Mouse (Mus musculus) thymus, adult 2 months (tissue): ENCODE data around the gene Homer3. TPM values are rescaled to one million over a fixed set of nuclear protein-coding genes. Genes with fewer than 3 reads are reported as not detected.

Experiments
- DNase-seq: peaks from one replicate; pipeline ENCODE4 v3.0.0; 2021
- H3K27ac ChIP-seq: fragments of 200-500 bp; 2 replicates; pipeline ENCODE4 v1.5.1; 2012; ENCODE audit warnings: low read length, control low read depth; ENCODE audit not compliant: control insufficient read depth, insufficient read depth
- H3K27me3 ChIP-seq: fragments of 200-500 bp; 2 replicates; pipeline ENCODE4 v1.6.1; 2012; ENCODE audit warnings: mild to moderate bottlenecking, low read length, moderate library complexity, mixed read lengths; ENCODE audit not compliant: control insufficient read depth, insufficient read depth
- H3K36me3 ChIP-seq: fragments of 200-500 bp; 2 replicates; pipeline ENCODE4 v1.6.1; 2012; ENCODE audit warnings: mild to moderate bottlenecking, low read length, moderate library complexity; ENCODE audit not compliant: control insufficient read depth, insufficient read depth
- H3K4me1 ChIP-seq: fragments of 200-500 bp; replicated peaks from 2 replicates; pipeline ENCODE4 v1.6.1; 2012; ENCODE audit warnings: low read length; ENCODE audit not compliant: control insufficient read depth, insufficient read depth
- H3K4me3 ChIP-seq: fragments of 200-500 bp; 2 replicates; pipeline ENCODE4 v1.5.1; 2012; ENCODE audit warnings: mild to moderate bottlenecking, low read length, control low read depth, moderate library complexity; ENCODE audit not compliant: control insufficient read depth, insufficient read depth
- CTCF ChIP-seq: fragments of 200-500 bp; IDR thresholded peaks from 2 replicates; pipeline ENCODE4 v1.5.1; 2012; ENCODE audit warnings: mild to moderate bottlenecking, control low read depth, low read length, moderate library complexity, borderline replicate concordance; ENCODE audit not compliant: control insufficient read depth, poor library complexity, insufficient read depth; ENCODE audit errors: extremely low read depth
- POLR2A ChIP-seq: fragments of 200-500 bp; IDR thresholded peaks from 2 replicates; pipeline ENCODE4 v1.6.1; 2012; ENCODE audit warnings: mild to moderate bottlenecking, low read length, control low read depth, moderate library complexity; ENCODE audit not compliant: control insufficient read depth, poor library complexity, insufficient read depth; ENCODE audit errors: extremely low read depth
- WGBS: fragments of 180-500 bp; shearing (Covaris S2); methylation state at CpG from one replicate; pipeline ENCODE4 v1.1.7; 2018; 5-methylcytosine and 5-hydroxymethylcytosine counted together
- polyA plus RNA-seq: library from polyadenylated mRNA; depleted of rRNA; stranded (reverse); fragments of >200 nt; gene quantifications from 2 replicates; pipeline ENCODE4 v1.2.3, GENCODE M21; 2012

The Homer3 gene
- polyA plus RNA-seq, 1 experiment, result 60.6 TPM

- Histone ChIP-seq H3K27ac (no peak overlapping the region), H3K36me3 (peaks cover 58% of the 10 kb centered on the region), H3K27me3 (no peaks in the 10 kb centered on the region), H3K4me3 (no peak overlapping the region), H3K4me1 (0 out of 2 replicates have a peak, but pooled peaks cover 2% of the 10 kb centered on the region)
- 95% methylated on average over 6 of the region's 6 CpGs for WGBS
- TF ChIP-seq CTCF, result no peak
- no peak for TF ChIP-seq POLR2A
- DNase-seq, result no peak
These were observed 36.0 kb upstream of the Homer3 start for GRCm38 (mm10) chr8:70246622-70247021.

GRCm38 (mm10) chr8:70247841-70248240 is 34.8 kb upstream of the Homer3 start:
- DNase-seq, result no peak
- WGBS, result 100% methylated on average over 3 of the region's 3 CpGs
- Histone ChIP-seq H3K27ac (no peak overlapping the region), H3K4me3 (no peak overlapping the region), H3K27me3 (no peaks in the 10 kb centered on the region), H3K4me1 (0 out of 2 replicates have a peak, but pooled peaks cover 2% of the 10 kb centered on the region), H3K36me3 (peaks cover 63% of the 10 kb centered on the region)
- TF ChIP-seq POLR2A, result no peak

- DNase-seq, result no peak
- WGBS, result 86% methylated on average over 1 of the region's 1 CpGs
- H3K27me3 ChIP-seq, result no peaks in the 10 kb centered on the region
- TF ChIP-seq POLR2A (no peak), CTCF (no peak)
- H3K4me3 ChIP-seq, result no peak overlapping the region
- H3K4me1 ChIP-seq, result no peaks in the 10 kb centered on the region
- no peak overlapping the region for H3K27ac ChIP-seq
- H3K36me3 ChIP-seq, result peaks cover 69% of the 10 kb centered on the region
These were observed 28.0 kb upstream of the Homer3 start for GRCm38 (mm10) chr8:70254628-70255027.

- WGBS, result 51% methylated on average over 3 of the region's 3 CpGs
- TF ChIP-seq POLR2A (no peak), CTCF (no peak)
- no peak overlapping the region for H3K27ac ChIP-seq
- H3K36me3 ChIP-seq, result peaks cover 55% of the 10 kb centered on the region
- H3K4me1 ChIP-seq, result no peaks in the 10 kb centered on the region
- no peak overlapping the region for H3K4me3 ChIP-seq
- H3K27me3 ChIP-seq, result no peaks in the 10 kb centered on the region
- no peak for DNase-seq
These were observed 25.2 kb upstream of the Homer3 start for GRCm38 (mm10) chr8:70257456-70257855.

GRCm38 (mm10) chr8:70258600-70258999 is 24.0 kb upstream of the Homer3 start:
- no peak for DNase-seq
- no peaks in the 10 kb centered on the region for H3K4me1 ChIP-seq
- TF ChIP-seq CTCF, result no peak
- TF ChIP-seq POLR2A, result no peak
- H3K36me3 ChIP-seq, result peaks cover 54% of the 10 kb centered on the region
- no peak overlapping the region for H3K4me3 ChIP-seq
- H3K27me3 ChIP-seq, result no peaks in the 10 kb centered on the region
- WGBS, result 96% methylated on average over 5 of the region's 5 CpGs
- no peak overlapping the region for H3K27ac ChIP-seq

- Histone ChIP-seq H3K36me3 (peaks cover 52% of the 10 kb centered on the region), H3K4me1 (no peaks in the 10 kb centered on the region), H3K4me3 (no peak overlapping the region), H3K27me3 (no peaks in the 10 kb centered on the region), H3K27ac (no peak overlapping the region)
- DNase-seq, result no peak
- WGBS, result 88% methylated on average over 2 of the region's 2 CpGs
- TF ChIP-seq POLR2A (no peak), CTCF (no peak)
These were observed 23.6 kb upstream of the Homer3 start for GRCm38 (mm10) chr8:70259043-70259442.

- Histone ChIP-seq H3K27me3 (no peaks in the 10 kb centered on the region), H3K4me1 (peaks cover 17% of the 10 kb centered on the region), H3K27ac (no peak overlapping the region), H3K36me3 (peaks cover 12% of the 10 kb centered on the region), H3K4me3 (no peak overlapping the region)
- DNase-seq, result no peak
- 93% methylated on average over 3 of the region's 3 CpGs for WGBS
- TF ChIP-seq CTCF, result no peak
- TF ChIP-seq POLR2A, result no peak
These were observed 15.0 kb upstream of the Homer3 start for GRCm38 (mm10) chr8:70267674-70268073.
